Mouse (Mus musculus) megakaryocyte progenitor cell, adult 5-6 weeks (primary cell): ENCODE measurements around the gene Crk. TPM values are rescaled to one million over a fixed set of nuclear protein-coding genes. Genes with fewer than 3 reads are reported as not detected.
A peak's percentile ranks its signal among the peaks of the same experiment; 100 is the strongest.

Experiments
- ATAC-seq: replicated peaks from 2 replicates; pipeline ENCODE4 v1.8.0; 2016; ENCODE audit warnings: mild to moderate bottlenecking, moderate TSS enrichment, inconsistent platforms; ENCODE audit not compliant: poor library complexity
- total RNA-seq, 2 experiments: library from RNA; stranded (forward) in 1 of 2; stranded (reverse) in 1 of 2; fragments of 157-497, 149-512 nt in 1 of 2; fragments of 200-1000 nt in 1 of 2; gene quantifications; 2 replicates each; pipeline versions ENCODE4 v1.2.3 to v1.2.4; 2015 to 2017

The Crk gene
- total RNA-seq, 2 experiments from 2014 or later = 28.4 to 32.6 TPM

DNA sequence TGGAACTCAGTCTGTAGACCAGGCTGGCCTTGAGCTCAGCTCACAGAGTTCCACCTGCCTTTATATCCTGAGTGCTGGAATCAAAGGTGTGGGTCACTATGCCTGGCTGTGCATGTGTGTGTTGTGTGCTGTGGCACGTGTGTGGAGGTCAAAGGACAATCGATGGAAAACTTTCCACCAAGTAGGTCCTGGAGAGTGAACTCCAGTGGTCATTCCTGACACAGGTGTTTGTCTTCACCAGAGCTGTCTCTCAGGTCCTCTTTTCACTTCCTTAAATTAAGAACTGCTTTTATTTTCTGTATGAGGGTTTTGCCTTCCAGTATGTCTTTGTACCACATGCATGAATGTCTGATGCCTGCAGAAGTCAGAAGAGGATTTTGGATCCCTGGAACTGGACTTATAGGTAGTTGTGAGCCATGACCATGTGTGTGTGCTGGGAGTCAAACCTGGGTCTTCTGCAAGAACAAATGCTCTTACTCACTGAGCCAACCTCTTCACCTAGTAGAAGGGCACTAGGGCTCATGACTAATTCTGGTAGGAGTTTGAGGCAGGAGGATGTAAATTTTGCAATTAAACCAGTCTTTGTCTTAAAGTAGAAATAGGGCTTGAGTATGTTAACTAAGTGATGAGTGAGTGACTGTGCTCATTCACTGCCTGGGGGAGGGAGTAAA is 58.9 kb downstream of the Crk start:
- ATAC-seq = no peak

DNA sequence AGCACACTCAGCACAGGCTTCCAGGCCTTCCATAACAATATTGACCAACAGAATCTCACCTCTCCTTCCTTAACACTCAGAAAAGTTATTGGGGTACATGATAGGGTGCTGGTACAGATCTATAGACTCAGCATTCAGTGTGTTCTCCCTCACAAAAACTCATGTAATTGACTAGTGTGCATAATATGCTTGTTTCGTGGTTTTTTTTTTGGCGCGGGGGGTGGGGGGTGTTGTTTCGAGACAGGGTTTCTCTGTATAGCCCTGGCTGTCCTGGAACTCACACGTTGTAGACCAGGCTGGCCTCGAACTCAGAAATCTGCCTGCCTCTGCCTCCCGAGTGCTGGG is 59.4 kb downstream of the Crk start:
- ATAC-seq = no peak

DNA sequence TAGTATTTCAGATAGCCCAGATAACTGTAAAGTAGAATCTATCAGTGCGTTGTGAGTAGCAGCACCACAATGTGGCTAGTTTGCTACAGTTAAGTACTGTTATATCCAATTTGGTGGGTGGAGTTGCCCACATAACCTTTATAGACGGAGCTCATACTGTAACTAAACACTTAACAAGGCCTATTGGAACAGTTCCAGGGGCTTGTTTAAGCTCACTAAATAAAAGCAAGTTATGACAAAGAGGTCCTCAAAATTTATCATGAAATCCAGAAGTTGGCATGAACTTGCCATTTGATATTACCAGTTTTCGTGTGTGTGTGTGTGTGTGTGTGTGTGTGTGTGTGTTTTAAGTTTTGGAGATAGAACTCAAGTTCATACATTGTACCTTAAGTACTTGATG is 61.1 kb downstream of the Crk start:
- ATAC-seq = no peak

DNA sequence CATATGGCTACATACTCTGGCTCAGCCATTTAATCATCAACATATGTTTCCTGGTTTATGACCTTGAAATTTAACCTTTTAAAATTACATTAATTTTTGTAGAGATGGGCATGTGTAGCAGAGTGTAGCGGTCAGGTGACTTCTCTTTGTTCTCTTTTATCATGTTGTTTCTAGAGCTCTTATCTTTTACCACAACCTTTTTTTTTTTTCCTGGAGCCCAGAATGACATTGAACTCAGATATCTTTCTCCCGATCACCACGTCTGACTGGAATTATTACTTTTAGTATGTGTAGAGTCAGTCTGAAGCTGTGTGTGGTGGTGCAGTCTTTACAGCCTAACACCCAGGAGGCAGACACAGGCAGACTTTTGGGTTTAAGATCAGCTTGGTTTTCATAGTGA is 62.6 kb downstream of the Crk start:
- peak; percentile 34; the same call in 1 of the 2 replicates for ATAC-seq

DNA sequence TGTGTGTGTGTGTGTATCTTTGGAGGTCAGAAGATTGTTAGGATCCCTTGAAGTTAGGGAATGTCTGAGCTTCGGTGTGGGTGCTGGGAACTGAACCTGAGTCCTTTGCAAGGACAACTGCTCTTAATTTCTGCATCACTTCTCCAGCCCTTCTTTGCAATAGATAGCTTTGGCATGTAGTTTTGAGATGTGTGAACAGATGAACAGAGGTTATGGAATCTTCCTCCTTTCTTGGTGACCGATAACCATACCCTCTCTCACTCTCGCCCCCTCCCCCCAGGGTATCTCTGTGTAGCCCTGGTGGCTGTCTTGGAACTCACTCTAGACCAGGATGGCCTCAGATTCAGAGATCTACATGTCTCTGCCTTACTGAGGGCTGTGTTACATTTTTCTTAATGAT is 65.7 kb downstream of the Crk start:
- ATAC-seq = no peak

DNA sequence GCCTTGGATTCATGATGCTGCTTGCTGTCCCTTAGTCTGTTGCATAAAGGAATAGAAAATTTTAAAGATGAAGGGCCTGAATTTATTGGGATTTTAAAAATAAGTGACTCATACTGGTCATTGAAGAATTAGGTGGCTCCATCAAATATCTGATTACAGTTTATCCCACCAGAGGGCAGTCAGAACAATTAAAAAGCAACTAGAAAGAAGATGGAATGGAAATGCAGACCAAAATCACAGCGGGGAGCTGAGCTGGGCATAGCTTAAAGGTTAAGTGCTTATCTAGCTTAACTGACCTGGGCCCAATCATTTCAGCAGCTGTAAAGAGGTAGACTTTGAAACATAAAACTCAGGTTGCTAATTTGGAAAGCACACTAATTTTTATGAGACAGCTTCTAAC is 71.5 kb downstream of the Crk start:
- no peak for ATAC-seq

DNA sequence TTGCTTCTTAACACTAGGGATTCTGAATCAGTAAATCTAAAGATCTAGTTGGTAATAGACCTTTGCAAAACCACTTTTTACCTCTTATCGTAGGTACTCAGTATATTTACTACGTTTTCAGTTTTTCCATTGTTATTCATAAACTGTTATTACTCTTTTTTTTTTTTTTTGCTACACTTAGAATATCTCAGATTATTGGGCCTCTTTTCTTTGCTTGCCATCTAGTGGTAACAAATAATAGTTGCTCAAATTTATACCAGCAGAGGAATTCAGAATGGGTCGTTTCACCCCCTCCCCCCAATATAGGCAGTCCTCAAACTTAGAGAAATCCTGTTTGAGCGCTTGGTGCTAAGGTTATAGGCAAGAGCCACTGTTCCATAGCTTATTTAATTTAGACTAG is 72.0 kb downstream of the Crk start:
- ATAC-seq = 0 out of 2 replicates have a peak, but pooled peaks have one; percentile 23

Other genes with a start within 250 kb of the Crk start
- gene Serpinf2, start 239.7 kb upstream of the Crk start, total RNA-seq (2015) = 0.20 TPM in 1 of 2 replicates, not detected in the other
- not detected in 2 replicates for gene Serpinf2, start 239.7 kb upstream of the Crk start, total RNA-seq (2017)
- gene Wdr81, start 224.5 kb upstream of the Crk start, total RNA-seq (2015) = 7.1 and 8.0 TPM in 2 replicates
- gene Wdr81, start 224.5 kb upstream of the Crk start, total RNA-seq (2017) = 5.7 and 8.0 TPM in 2 replicates
- gene Tlcd2, start 217.5 kb upstream of the Crk start, total RNA-seq (2015) = 16.3 and 16.5 TPM in 2 replicates
- gene Tlcd2, start 217.5 kb upstream of the Crk start, total RNA-seq (2017) = 17.9 and 28.3 TPM in 2 replicates
- 147 and 148 TPM in 2 replicates for gene Prpf8, start 192.4 kb upstream of the Crk start, total RNA-seq (2015)
- gene Prpf8, start 192.4 kb upstream of the Crk start, total RNA-seq (2017) = 93.5 and 107 TPM in 2 replicates
- 0.64 TPM in 1 of 2 replicates, not detected in the other for gene Rilp, start 169.2 kb upstream of the Crk start, total RNA-seq (2015)
- gene Rilp, start 169.2 kb upstream of the Crk start, total RNA-seq (2017) = 0.24 TPM in 1 of 2 replicates, not detected in the other
- gene Scarf1, start 165.7 kb upstream of the Crk start, total RNA-seq (2015) = 1.7 and 3.0 TPM in 2 replicates
- gene Scarf1, start 165.7 kb upstream of the Crk start, total RNA-seq (2017) = 2.4 and 3.7 TPM in 2 replicates
- gene Slc43a2, start 147.6 kb upstream of the Crk start, total RNA-seq (2015) = 8.6 and 12.2 TPM in 2 replicates
- gene Slc43a2, start 147.6 kb upstream of the Crk start, total RNA-seq (2017) = 8.9 and 9.9 TPM in 2 replicates
- 166 and 176 TPM in 2 replicates for gene Pitpna, start 91.2 kb upstream of the Crk start, total RNA-seq (2015)
- gene Pitpna, start 91.2 kb upstream of the Crk start, total RNA-seq (2017) = 70.3 and 82.4 TPM in 2 replicates
- 38.1 and 43.0 TPM in 2 replicates for gene Inpp5k, start 48.3 kb upstream of the Crk start, total RNA-seq (2015)
- 21.9 and 23.7 TPM in 2 replicates for gene Inpp5k, start 48.3 kb upstream of the Crk start, total RNA-seq (2017)
- 11.4 and 12.2 TPM in 2 replicates for gene Myo1c, start 28.8 kb upstream of the Crk start, total RNA-seq (2015)
- 9.0 and 15.4 TPM in 2 replicates for gene Myo1c, start 28.8 kb upstream of the Crk start, total RNA-seq (2017)
- gene Ywhae, start 53.6 kb downstream of the Crk start, total RNA-seq (2015) = 610 and 625 TPM in 2 replicates
- gene Ywhae, start 53.6 kb downstream of the Crk start, total RNA-seq (2017) = 325 and 442 TPM in 2 replicates
- not detected in 2 replicates for gene Doc2b, start 116.8 kb downstream of the Crk start, total RNA-seq (2015)
- not detected in 2 replicates for gene Doc2b, start 116.8 kb downstream of the Crk start, total RNA-seq (2017)